Mouse (Mus musculus): ENCODE data around the gene Ptprcap. TPM values are rescaled to one million over a fixed set of nuclear protein-coding genes. Genes with fewer than 3 reads are reported as not detected.

Ptprcap gene
- polyA plus RNA-seq, 1 experiment, result 169 TPM

DNA sequence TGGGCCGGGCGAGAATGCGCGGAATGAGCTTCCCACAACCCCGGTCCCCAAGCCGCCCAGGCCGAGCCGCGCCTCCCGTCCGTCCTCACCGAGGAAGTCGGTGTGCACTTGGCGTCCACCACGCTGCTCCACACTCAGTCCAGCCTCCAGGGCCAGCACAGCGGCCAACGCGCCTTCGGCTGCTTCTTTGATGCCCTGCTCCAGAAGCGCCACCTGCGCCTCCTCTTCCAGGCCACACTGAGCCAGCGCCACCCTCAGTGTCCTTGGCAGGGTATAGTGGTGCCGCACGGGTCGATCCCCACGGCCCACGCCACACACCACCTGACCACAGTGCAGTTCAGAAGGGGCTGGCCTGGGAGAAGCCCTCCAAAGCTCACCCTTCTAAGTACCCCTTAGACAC, 16.4 kb downstream of the Ptprcap start:
- H3K36me3 ChIP-seq (ENCODE audit: control insufficient read depth, insufficient read depth, low read length), result no peaks in the 10 kb centered on the region
- peak overlapping the region; percentile 72 for H3K27ac ChIP-seq (ENCODE audit: insufficient read depth, low read depth, low read length)
- no peaks in the 10 kb centered on the region for H3K27me3 ChIP-seq (ENCODE audit: control insufficient read depth, insufficient read depth, low read length)
- peak overlapping the region; percentile 70 for H3K4me3 ChIP-seq (ENCODE audit: low read depth, low read length)
- TF ChIP-seq CTCF (IDR thresholded peaks at IDR 0.05; ENCODE audit: extremely low read depth, insufficient read length, insufficient replicate concordance, low read depth, low read length) (no peak), POLR2A (IDR thresholded peaks at IDR 0.05; ENCODE audit: low read depth, low read length) (no peak)
- WGBS, result 4% methylated on average over 27 of the region's 27 CpGs
- peaks cover 7% of the 10 kb centered on the region for H3K4me1 ChIP-seq (ENCODE audit: control insufficient read depth, insufficient read depth, insufficient read length, low read length)

GRCm38 (mm10) chr19:4170723-4171392, 17.5 kb downstream of the Ptprcap start:
- WGBS, result 94% methylated on average over 10 of the region's 10 CpGs
- peaks cover 10% of the 10 kb centered on the region for H3K4me1 ChIP-seq (ENCODE audit: control insufficient read depth, insufficient read depth, insufficient read length, low read length)
- no peaks in the 10 kb centered on the region for H3K36me3 ChIP-seq (ENCODE audit: control insufficient read depth, insufficient read depth, low read length)
- H3K27me3 ChIP-seq (ENCODE audit: control insufficient read depth, insufficient read depth, low read length), result no peaks in the 10 kb centered on the region
- TF ChIP-seq POLR2A (IDR thresholded peaks at IDR 0.05; ENCODE audit: low read depth, low read length), result no peak
- no peak for TF ChIP-seq CTCF (IDR thresholded peaks at IDR 0.05; ENCODE audit: extremely low read depth, insufficient read length, insufficient replicate concordance, low read depth, low read length)
- H3K27ac ChIP-seq (ENCODE audit: insufficient read depth, low read depth, low read length), result no peak overlapping the region
- no peak overlapping the region for H3K4me3 ChIP-seq (ENCODE audit: low read depth, low read length)

- TF ChIP-seq CTCF (IDR thresholded peaks at IDR 0.05; ENCODE audit: extremely low read depth, insufficient read length, insufficient replicate concordance, low read depth, low read length) (no peak), POLR2A (IDR thresholded peaks at IDR 0.05; ENCODE audit: low read depth, low read length) (no peak; the same call in 1 of the 2 replicates)
- WGBS, result 75% methylated on average over 13 of the region's 13 CpGs
- Histone ChIP-seq H3K36me3 (ENCODE audit: control insufficient read depth, insufficient read depth, low read length) (no peaks in the 10 kb centered on the region), H3K27ac (ENCODE audit: insufficient read depth, low read depth, low read length) (no peak overlapping the region), H3K27me3 (ENCODE audit: control insufficient read depth, insufficient read depth, low read length) (no peaks in the 10 kb centered on the region), H3K4me3 (ENCODE audit: low read depth, low read length) (no peak overlapping the region), H3K4me1 (ENCODE audit: control insufficient read depth, insufficient read depth, insufficient read length, low read length) (peaks cover 10% of the 10 kb centered on the region)
Observed at GRCm38 (mm10) chr19:4171393-4172290, 18.2 kb downstream of the Ptprcap start.

- no peak overlapping the region for H3K27ac ChIP-seq (ENCODE audit: insufficient read depth, low read depth, low read length)
- H3K27me3 ChIP-seq (ENCODE audit: control insufficient read depth, insufficient read depth, low read length), result no peaks in the 10 kb centered on the region
- peaks cover 10% of the 10 kb centered on the region for H3K4me1 ChIP-seq (ENCODE audit: control insufficient read depth, insufficient read depth, insufficient read length, low read length)
- no peak for TF ChIP-seq POLR2A (IDR thresholded peaks at IDR 0.05; ENCODE audit: low read depth, low read length)
- no peak for TF ChIP-seq CTCF (IDR thresholded peaks at IDR 0.05; ENCODE audit: extremely low read depth, insufficient read length, insufficient replicate concordance, low read depth, low read length)
- no peak overlapping the region for H3K4me3 ChIP-seq (ENCODE audit: low read depth, low read length)
- no peaks in the 10 kb centered on the region for H3K36me3 ChIP-seq (ENCODE audit: control insufficient read depth, insufficient read depth, low read length)
- 84% methylated on average over 11 of the region's 11 CpGs for WGBS
Observed at GRCm38 (mm10) chr19:4172925-4173324, 19.5 kb downstream of the Ptprcap start.

DNA sequence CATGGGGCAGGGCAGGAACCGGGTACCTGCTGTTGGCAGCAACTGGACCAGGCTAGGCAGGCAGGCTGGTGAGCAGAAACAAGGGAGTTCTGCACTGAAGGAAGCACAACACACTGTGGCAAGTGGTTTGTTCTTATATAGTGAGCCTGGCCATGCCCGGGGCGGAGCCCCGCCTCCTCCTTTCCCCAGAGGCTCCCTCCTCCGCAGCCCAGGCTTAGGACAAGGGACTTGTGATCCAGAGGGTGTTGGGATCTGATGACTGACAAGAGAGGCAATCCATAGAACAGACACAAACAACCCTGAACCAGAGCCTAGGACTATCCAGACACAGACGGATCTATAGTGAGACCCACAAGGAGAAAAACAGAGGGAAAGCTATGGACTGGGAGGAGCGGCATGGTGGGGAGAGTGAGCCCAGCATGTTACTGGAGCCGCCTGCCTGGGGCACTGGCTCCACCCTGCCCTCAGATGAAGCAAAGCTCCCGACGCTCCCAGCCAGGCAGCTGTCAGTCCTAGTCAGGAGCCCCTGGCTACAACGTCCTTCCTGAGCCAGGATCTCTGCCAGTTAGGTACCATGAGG, 22.1 kb downstream of the Ptprcap start, which contains the start of gene Carns1:
Gene Carns1, minus strand, starts transcription at position 112 of the 580 bp plus-strand sequence.
- H3K27ac ChIP-seq (ENCODE audit: insufficient read depth, low read depth, low read length), result no peak within 1 kb of the TSS

DNA sequence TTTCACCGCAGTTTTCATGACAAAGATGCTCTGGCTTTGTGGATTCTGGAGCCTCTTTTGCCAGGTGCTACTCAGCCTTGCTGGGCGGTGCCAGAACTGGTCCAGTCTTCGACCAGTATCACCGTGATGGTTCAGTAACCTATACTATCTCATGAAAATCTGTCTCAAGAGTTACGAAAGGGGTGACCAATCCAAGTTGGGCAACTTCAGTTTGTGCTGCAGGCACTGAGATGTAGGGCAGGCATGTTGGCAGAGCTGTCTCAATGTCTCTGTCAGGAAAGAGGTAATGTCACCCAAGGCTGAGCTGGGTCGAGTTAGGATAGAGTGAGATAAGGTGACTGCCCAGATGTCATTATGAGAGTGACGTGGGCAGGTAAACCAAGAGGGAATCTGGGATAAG, 27.0 kb downstream of the Ptprcap start:
- H3K4me1 ChIP-seq (ENCODE audit: control insufficient read depth, insufficient read depth, insufficient read length, low read length), result no peaks in the 10 kb centered on the region; the same call in 1 of the 2 replicates
- TF ChIP-seq CTCF (IDR thresholded peaks at IDR 0.05; ENCODE audit: extremely low read depth, insufficient read length, insufficient replicate concordance, low read depth, low read length) (no peak), POLR2A (IDR thresholded peaks at IDR 0.05; ENCODE audit: low read depth, low read length) (no peak)
- H3K27ac ChIP-seq (ENCODE audit: insufficient read depth, low read depth, low read length), result no peak overlapping the region
- no peaks in the 10 kb centered on the region for H3K27me3 ChIP-seq (ENCODE audit: control insufficient read depth, insufficient read depth, low read length)
- no peak overlapping the region for H3K4me3 ChIP-seq (ENCODE audit: low read depth, low read length)
- 76% methylated on average over 7 of the region's 7 CpGs for WGBS
- no peaks in the 10 kb centered on the region for H3K36me3 ChIP-seq (ENCODE audit: control insufficient read depth, insufficient read depth, low read length)

More for the DNA sequence above, 22.1 kb downstream of the Ptprcap start, which contains the start of gene Carns1:
- Histone ChIP-seq H3K4me1 (ENCODE audit: control insufficient read depth, insufficient read depth, insufficient read length, low read length) (peaks cover 5% of the 10 kb centered on the region), H3K4me3 (ENCODE audit: low read depth, low read length) (peak within 1 kb of the TSS; percentile 17; the same call in 1 of the 2 replicates), H3K36me3 (ENCODE audit: control insufficient read depth, insufficient read depth, low read length) (no peaks in the 10 kb centered on the region), H3K27me3 (ENCODE audit: control insufficient read depth, insufficient read depth, low read length) (no peaks in the 10 kb centered on the region)
- WGBS, result 10% methylated on average over 11 of the region's 11 CpGs
- TF ChIP-seq CTCF (IDR thresholded peaks at IDR 0.05; ENCODE audit: extremely low read depth, insufficient read length, insufficient replicate concordance, low read depth, low read length), result no peak

Measured in small intestine, adult 2 months (tissue).